Comparison of ENCODE assay signal across 19 mouse cellular contexts in the genomic region with DNA sequence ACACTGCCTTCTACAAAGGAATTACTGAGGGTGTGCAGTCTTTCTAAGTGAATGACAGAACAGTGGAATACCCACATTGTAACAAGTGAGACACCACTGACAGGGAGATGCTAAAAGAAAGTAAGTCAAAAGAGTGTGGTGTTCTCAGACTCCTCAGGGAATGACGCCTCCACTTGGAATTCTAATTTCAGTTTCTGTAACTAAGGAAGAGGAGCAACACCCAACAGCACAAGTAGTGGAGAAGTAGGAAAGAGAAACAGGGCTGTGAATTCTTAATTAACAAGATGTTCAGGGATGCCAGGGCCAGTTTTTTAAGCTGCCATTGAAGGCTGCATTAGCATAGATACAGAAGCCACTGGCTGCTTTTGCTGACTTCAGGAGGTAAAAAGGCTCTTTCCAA.
A peak's percentile ranks its signal among the peaks of the same experiment; 100 is the strongest.
DNase-seq lines count a peak whose midpoint lies in the region.
"Had no signal": no experiment of that assay in that cellular context is flagged by ENCODE, and none has a peak within 500 bp of the region (broad histone marks: within the 10 kb centered on the region; RNA-seq: fewer than 3 reads in every experiment).

No protein-coding gene starts in this region.

- intact Hi-C loops in left cerebral cortex, postnatal 36 days (cut with DNase I), result no loop called here

- DNase-seq in right cerebral cortex, adult 18-20 months, result peak; percentile 46
- no peak for DNase-seq in right cerebral cortex, postnatal 14 days
- DNase-seq in frontal cortex, postnatal 14 days (ENCODE audit: low spot score in 2 of 2), result peak; percentile 7
- peak; percentile 10 to 16 for DNase-seq in left cerebral cortex, postnatal 36 days (ENCODE audit: low spot score in 2 of 2)
- no peak for DNase-seq in urinary bladder, postnatal 4 days (ENCODE audit: low spot score in 2 of 2)
- no peak for DNase-seq in thymus, postnatal 4 days
- no peak for DNase-seq in gastrocnemius, adult 8-10 months (ENCODE audit: low spot score in 2 of 2)
- DNase-seq: adrenal gland, postnatal 10 days; B cell, adult 2 months; cerebellum, adult 8-10 months; cerebellum, postnatal 36 days; embryo, embryonic 11 days; gastrocnemius, adult 2 months; heart, postnatal 4 days; kidney, adult 18-20 months; kidney, postnatal 14 days; layer of hippocampus, postnatal 36 days; liver, postnatal 0 days; thymus, adult 2 months had no signal

Comparison
In these comparisons a context has a peak if more than half of its experiments do, and no peak if none do; other contexts are left out.
1. DNase-seq: peak in right cerebral cortex, adult 18-20 months (single experiment), frontal cortex, postnatal 14 days (2 of 2) and left cerebral cortex, postnatal 36 days (2 of 2); none in right cerebral cortex, postnatal 14 days (single experiment), urinary bladder, postnatal 4 days (0 of 2), thymus, postnatal 4 days (single experiment) and gastrocnemius, adult 8-10 months (0 of 2).